Mouse (Mus musculus): ENCODE data around the gene Htr3a. TPM values are rescaled to one million over a fixed set of nuclear protein-coding genes. Genes with fewer than 3 reads are reported as not detected.

Gene Htr3a
- polyA plus RNA-seq (2014; fragmentation: Nextera tagmentation; extraction: Ambion mirVana) = 4.2 and 4.8 TPM in 2 replicates

DNA sequence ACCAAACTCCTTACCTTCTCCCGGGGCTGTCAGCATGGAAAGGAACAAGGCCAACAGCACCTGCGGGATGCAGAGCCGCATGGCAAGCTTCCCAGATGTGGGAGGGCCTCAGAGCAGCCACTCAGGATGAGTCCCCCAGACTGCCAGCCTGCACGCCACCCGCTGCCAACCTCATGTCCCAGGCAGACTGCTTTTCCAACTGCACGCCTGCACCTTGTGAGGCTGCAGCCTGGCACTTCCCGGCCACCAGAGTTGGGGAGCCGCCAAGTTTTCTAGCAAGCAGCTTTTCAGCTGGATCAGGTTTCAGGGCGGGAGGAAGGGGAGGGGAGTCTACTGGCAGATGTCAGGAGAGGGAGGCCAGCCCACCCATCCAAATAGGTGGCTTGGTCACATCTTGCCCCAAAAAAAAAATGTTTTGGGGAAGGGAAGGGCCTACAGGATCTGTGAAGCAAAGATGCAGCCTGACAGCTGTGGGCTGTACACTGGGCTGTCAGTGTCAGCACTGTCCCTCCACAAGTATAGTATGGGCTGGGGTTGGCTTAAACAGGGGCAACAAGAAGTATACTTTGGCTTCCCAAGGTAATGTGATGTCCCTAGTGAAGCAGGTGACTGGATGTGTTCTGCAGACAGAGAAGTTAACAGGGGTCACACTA, at the start of gene Htr3a:
Gene Htr3a, minus strand, starts transcription at position 215 of the 653 bp plus-strand sequence.
- 1% methylated on average over 9 of the region's 9 CpGs for WGBS
- H3K9ac ChIP-seq (ENCODE audit: low read length) = 0 out of 2 replicates have a peak within 1 kb of the TSS, but pooled peaks have one; percentile 22
- H3K9me3 ChIP-seq (replicated peaks; ENCODE audit: control insufficient read depth, low read length) = no peaks in the 10 kb centered on the region
- peak; percentile 94 for DNase-seq (ENCODE audit: low spot score)
- no peaks in the 10 kb centered on the region for H3K36me3 ChIP-seq (ENCODE audit: control insufficient read depth, insufficient read depth, low read length)
- H3K4me1 ChIP-seq (ENCODE audit: control insufficient read depth, insufficient read depth, low read length) = peaks cover 11% of the 10 kb centered on the region; the same call in 1 of the 2 replicates
- H3K27ac ChIP-seq (ENCODE audit: low read depth, low read length) = 0 out of 2 replicates have a peak within 1 kb of the TSS, but pooled peaks have one; percentile 44
- H3K4me2 ChIP-seq (ENCODE audit: low read length) = no peak within 1 kb of the TSS
- ATAC-seq = peak; percentile 97
- no peak within 1 kb of the TSS for H3K4me3 ChIP-seq (ENCODE audit: low read depth, low read length)
- no peaks in the 10 kb centered on the region for H3K27me3 ChIP-seq (replicated peaks; ENCODE audit: control insufficient read depth, insufficient read depth, low read length)

DNA sequence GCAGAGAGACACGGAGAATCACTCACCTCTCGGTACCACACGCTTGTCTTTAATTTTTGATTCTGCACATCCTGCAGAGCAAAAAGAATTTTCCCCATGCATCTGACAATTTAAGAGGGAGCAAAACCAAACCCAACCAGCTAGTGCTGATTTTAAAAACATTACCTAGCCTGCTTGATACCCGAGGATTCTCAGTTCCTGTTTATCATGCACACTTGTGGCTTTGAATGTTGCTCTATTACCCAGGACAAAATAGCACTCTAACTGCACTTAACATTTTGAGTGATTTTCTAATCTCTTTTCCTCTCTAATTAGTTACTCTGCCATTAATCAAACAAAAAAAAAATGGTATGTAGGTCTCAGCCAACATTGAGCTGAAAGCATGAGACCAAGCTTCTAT, 36.7 kb upstream of the Htr3a start:
- Histone ChIP-seq H3K36me3 (ENCODE audit: control insufficient read depth, insufficient read depth, low read length) (no peaks in the 10 kb centered on the region), H3K4me1 (ENCODE audit: control insufficient read depth, insufficient read depth, low read length) (no peaks in the 10 kb centered on the region), H3K9ac (ENCODE audit: low read length) (no peak overlapping the region), H3K4me2 (ENCODE audit: low read length) (no peak overlapping the region), H3K27ac (ENCODE audit: low read depth, low read length) (no peak overlapping the region), H3K4me3 (ENCODE audit: low read depth, low read length) (no peak overlapping the region), H3K9me3 (replicated peaks; ENCODE audit: control insufficient read depth, low read length) (no peaks in the 10 kb centered on the region), H3K27me3 (replicated peaks; ENCODE audit: control insufficient read depth, insufficient read depth, low read length) (no peaks in the 10 kb centered on the region)
- no peak for DNase-seq (ENCODE audit: low spot score)
- ATAC-seq = no peak
- WGBS = 84% methylated on average over 4 of the region's 4 CpGs

DNA sequence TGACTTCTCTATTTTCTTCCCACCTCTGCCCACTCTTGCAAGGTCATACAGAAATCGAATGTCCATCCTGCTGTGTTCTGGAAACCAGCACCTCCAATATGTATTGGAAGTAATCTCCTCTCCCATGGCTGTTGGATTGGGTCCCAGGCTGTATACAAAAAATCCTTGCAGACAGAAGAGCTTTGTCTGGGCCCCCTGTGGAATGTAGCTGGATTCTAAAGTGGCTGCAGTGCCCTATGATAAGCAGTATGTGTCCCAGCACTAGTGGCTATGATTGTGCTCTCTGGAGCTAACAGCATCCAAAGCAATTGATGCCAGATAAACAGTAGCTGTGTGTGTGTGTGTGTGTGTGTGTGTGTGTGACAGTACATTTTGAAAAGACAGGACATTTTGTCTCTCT, 31.4 kb upstream of the Htr3a start:
- H3K27me3 ChIP-seq (replicated peaks; ENCODE audit: control insufficient read depth, insufficient read depth, low read length) = no peaks in the 10 kb centered on the region
- H3K9me3 ChIP-seq (replicated peaks; ENCODE audit: control insufficient read depth, low read length) = no peaks in the 10 kb centered on the region
- no peaks in the 10 kb centered on the region for H3K36me3 ChIP-seq (ENCODE audit: control insufficient read depth, insufficient read depth, low read length)
- no peak overlapping the region for H3K9ac ChIP-seq (ENCODE audit: low read length)
- no peaks in the 10 kb centered on the region for H3K4me1 ChIP-seq (ENCODE audit: control insufficient read depth, insufficient read depth, low read length)
- no peak overlapping the region for H3K27ac ChIP-seq (ENCODE audit: low read depth, low read length)
- WGBS = 68% methylated on average over 1 of the region's 1 CpGs
- DNase-seq (ENCODE audit: low spot score) (peak; percentile 42), ATAC-seq (no peak)
- H3K4me3 ChIP-seq (ENCODE audit: low read depth, low read length) = no peak overlapping the region
- no peak overlapping the region for H3K4me2 ChIP-seq (ENCODE audit: low read length)

DNA sequence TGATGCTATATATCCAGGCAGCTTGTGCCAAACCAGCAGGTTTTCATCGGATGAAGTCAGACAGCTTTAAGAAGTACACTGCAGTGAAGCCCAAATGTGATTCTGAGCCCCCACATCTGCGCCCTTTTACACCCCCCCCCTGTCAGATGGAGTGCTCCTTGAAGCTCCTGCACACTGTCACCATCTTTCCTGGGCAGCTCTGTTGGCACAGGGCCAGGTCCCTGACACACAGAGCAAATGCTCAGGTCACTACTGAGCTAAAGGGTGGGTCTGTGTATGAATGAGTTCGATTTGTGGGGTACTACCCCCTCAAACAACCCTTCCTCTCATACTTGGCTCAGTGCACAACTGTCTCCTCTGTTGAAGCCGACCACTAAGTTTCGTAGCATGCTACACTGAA, 18.5 kb upstream of the Htr3a start:
- Histone ChIP-seq H3K27me3 (replicated peaks; ENCODE audit: control insufficient read depth, insufficient read depth, low read length) (no peaks in the 10 kb centered on the region), H3K9ac (ENCODE audit: low read length) (no peak overlapping the region), H3K4me1 (ENCODE audit: control insufficient read depth, insufficient read depth, low read length) (no peaks in the 10 kb centered on the region), H3K4me2 (ENCODE audit: low read length) (no peak overlapping the region), H3K9me3 (replicated peaks; ENCODE audit: control insufficient read depth, low read length) (no peaks in the 10 kb centered on the region), H3K27ac (ENCODE audit: low read depth, low read length) (no peak overlapping the region), H3K4me3 (ENCODE audit: low read depth, low read length) (no peak overlapping the region), H3K36me3 (ENCODE audit: control insufficient read depth, insufficient read depth, low read length) (no peaks in the 10 kb centered on the region)
- ATAC-seq = no peak
- no peak for DNase-seq (ENCODE audit: low spot score)
- 83% methylated on average over 5 of the region's 5 CpGs for WGBS

DNA sequence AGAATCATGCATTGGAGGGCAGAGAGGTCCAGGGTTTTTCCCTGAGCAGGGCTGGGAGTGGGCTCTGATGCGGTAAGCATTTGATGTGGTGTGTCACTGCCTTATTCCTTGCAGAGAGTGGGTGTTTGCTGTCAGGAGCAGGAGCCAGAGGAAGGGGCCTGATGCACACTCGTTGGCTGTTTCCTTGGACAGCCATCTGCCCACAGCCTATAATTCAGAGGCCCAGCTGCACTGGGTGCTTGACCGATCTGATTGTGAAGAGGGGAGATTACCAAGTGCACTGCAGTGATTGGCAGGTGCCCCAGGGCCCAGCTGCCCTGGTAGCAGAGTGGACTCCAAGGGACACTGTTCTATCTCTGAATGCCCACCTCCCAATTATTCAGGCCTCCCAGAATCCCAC, 17.9 kb upstream of the Htr3a start:
- 0 out of 2 replicates have a peak overlapping the region, but pooled peaks have one; percentile 7 for H3K27ac ChIP-seq (ENCODE audit: low read depth, low read length)
- DNase-seq (ENCODE audit: low spot score) = peak; percentile 27

DNA sequence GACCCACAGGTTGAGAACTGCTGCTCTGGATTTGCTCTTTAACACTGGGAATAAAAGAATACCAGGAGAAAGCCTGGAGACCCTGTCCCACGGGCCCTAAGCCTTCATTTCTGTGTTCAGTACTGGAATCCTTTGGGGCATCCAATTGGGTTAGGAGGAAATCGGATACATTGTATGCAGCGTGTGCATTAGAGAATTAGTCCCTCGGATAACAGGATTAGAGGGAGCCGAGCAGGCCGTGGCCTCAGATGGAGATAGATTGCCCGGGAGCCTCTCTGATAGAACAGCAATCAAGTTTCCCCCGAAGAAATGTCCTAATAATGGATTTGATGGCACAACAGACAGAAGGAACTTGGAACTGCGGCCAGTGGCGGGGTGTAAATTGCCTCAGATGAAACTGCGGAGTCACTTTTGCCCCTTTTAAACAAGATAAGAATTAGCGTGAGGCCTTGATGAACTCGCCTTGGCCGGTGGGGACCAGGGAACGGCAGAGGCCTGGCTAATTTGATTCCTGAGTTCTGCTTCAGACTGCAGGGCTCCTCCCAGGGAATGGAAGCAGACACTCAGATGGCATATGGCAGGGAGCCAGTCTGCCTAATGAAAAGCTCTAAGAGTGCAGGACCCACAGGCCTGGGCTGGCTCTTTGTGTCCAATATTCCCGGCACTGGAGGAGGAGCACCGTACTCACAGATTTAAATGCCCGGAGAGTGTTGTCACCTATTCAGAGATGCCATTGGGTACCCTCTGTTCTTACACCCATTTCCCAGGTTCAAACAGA, 5.3 kb upstream of the Htr3a start:
- Histone ChIP-seq H3K4me2 (ENCODE audit: low read length) (no peak overlapping the region), H3K27me3 (replicated peaks; ENCODE audit: control insufficient read depth, insufficient read depth, low read length) (no peaks in the 10 kb centered on the region), H3K27ac (ENCODE audit: low read depth, low read length) (no peak overlapping the region), H3K36me3 (ENCODE audit: control insufficient read depth, insufficient read depth, low read length) (no peaks in the 10 kb centered on the region), H3K9me3 (replicated peaks; ENCODE audit: control insufficient read depth, low read length) (no peaks in the 10 kb centered on the region), H3K4me3 (ENCODE audit: low read depth, low read length) (no peak overlapping the region), H3K9ac (ENCODE audit: low read length) (no peak overlapping the region), H3K4me1 (ENCODE audit: control insufficient read depth, insufficient read depth, low read length) (0 out of 2 replicates have a peak, but pooled peaks cover 3% of the 10 kb centered on the region)
- ATAC-seq (peak; percentile 85), DNase-seq (ENCODE audit: low spot score) (peak; percentile 89)
- 38% methylated on average over 18 of the region's 18 CpGs for WGBS

More for the DNA sequence above, 17.9 kb upstream of the Htr3a start:
- H3K27me3 ChIP-seq (replicated peaks; ENCODE audit: control insufficient read depth, insufficient read depth, low read length) = no peaks in the 10 kb centered on the region
- no peaks in the 10 kb centered on the region for H3K9me3 ChIP-seq (replicated peaks; ENCODE audit: control insufficient read depth, low read length)
- H3K9ac ChIP-seq (ENCODE audit: low read length) = no peak overlapping the region
- no peak overlapping the region for H3K4me2 ChIP-seq (ENCODE audit: low read length)
- H3K36me3 ChIP-seq (ENCODE audit: control insufficient read depth, insufficient read depth, low read length) = no peaks in the 10 kb centered on the region
- WGBS = 53% methylated on average over 3 of the region's 3 CpGs
- no peak overlapping the region for H3K4me3 ChIP-seq (ENCODE audit: low read depth, low read length)
- H3K4me1 ChIP-seq (ENCODE audit: control insufficient read depth, insufficient read depth, low read length) = no peaks in the 10 kb centered on the region
- ATAC-seq = peak; percentile 60

DNA sequence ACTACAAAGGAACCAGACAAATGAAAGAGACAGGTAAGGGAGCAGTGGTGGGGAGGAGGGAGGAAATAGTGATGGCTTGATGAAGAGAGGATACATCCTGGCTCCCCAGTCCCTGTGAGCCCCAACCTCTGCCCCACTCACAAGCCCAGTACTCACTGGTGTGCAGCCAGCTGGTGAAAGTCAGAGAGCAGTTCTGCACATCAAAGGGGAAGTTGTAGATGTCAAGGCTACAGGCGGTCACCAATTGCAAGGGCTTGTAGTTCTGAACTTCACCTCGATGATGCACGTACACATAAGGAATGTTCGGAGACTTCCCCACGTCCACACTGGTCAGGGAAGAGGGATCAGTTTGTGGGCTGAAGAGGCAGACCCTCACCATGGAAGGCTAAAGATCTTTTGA, 6.5 kb downstream of the Htr3a start:
- H3K27me3 ChIP-seq (replicated peaks; ENCODE audit: control insufficient read depth, insufficient read depth, low read length) = no peaks in the 10 kb centered on the region
- H3K27ac ChIP-seq (ENCODE audit: low read depth, low read length) = no peak overlapping the region
- ATAC-seq (no peak), DNase-seq (ENCODE audit: low spot score) (no peak)
- no peak overlapping the region for H3K9ac ChIP-seq (ENCODE audit: low read length)
- no peak overlapping the region for H3K4me2 ChIP-seq (ENCODE audit: low read length)
- H3K4me3 ChIP-seq (ENCODE audit: low read depth, low read length) = no peak overlapping the region
- no peaks in the 10 kb centered on the region for H3K9me3 ChIP-seq (replicated peaks; ENCODE audit: control insufficient read depth, low read length)
- H3K4me1 ChIP-seq (ENCODE audit: control insufficient read depth, insufficient read depth, low read length) = 0 out of 2 replicates have a peak, but pooled peaks cover 2% of the 10 kb centered on the region
- WGBS = 86% methylated on average over 5 of the region's 5 CpGs
- no peaks in the 10 kb centered on the region for H3K36me3 ChIP-seq (ENCODE audit: control insufficient read depth, insufficient read depth, low read length)

DNA sequence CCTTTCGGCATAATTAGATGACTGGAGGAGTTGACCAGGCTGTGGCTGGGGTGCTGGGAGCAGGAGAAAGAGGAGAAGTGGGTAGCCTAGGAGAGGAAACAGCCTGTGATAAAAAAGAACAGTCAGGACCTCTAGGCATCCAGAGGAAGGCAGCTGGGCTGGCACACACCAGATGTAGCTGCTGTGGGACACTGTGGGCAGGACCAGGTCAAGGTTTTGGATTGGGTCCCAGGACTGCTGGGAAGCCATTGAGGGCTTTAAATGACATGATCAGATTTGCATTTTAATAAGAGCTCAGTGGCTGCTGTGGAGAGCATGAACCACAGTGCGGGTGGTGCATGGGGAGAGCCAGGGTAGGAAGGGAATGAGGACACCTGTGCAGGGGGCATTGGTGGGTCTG, 7.1 kb downstream of the Htr3a start:
- Histone ChIP-seq H3K9me3 (replicated peaks; ENCODE audit: control insufficient read depth, low read length) (no peaks in the 10 kb centered on the region), H3K9ac (ENCODE audit: low read length) (no peak overlapping the region), H3K4me1 (ENCODE audit: control insufficient read depth, insufficient read depth, low read length) (0 out of 2 replicates have a peak, but pooled peaks cover 2% of the 10 kb centered on the region), H3K4me2 (ENCODE audit: low read length) (no peak overlapping the region), H3K4me3 (ENCODE audit: low read depth, low read length) (no peak overlapping the region), H3K27ac (ENCODE audit: low read depth, low read length) (no peak overlapping the region), H3K36me3 (ENCODE audit: control insufficient read depth, insufficient read depth, low read length) (no peaks in the 10 kb centered on the region), H3K27me3 (replicated peaks; ENCODE audit: control insufficient read depth, insufficient read depth, low read length) (no peaks in the 10 kb centered on the region)
- 47% methylated on average over 2 of the region's 2 CpGs for WGBS
- DNase-seq (ENCODE audit: low spot score) (peak; percentile 33), ATAC-seq (no peak)

DNA sequence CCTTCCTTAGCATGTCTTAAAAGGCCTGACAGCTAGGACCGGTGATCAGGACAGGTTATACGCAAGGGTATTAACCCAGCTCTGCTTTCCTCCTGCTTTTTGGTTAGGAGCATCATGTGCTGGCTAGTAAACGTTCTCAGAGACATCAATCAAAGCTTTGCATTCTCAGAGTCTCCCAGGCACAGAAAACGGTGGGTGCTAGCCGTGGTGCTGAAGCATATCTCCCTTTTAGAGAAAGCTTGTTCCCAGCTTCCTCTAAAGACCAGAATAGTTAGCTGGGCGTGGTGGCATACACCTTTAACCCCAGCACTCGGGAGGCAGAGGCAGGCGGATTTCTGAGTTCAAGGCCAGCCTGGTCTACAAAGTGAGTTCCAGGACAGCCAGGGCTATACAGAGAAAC, 12.3 kb downstream of the Htr3a start:
- Histone ChIP-seq H3K4me3 (ENCODE audit: low read depth, low read length) (no peak overlapping the region), H3K36me3 (ENCODE audit: control insufficient read depth, insufficient read depth, low read length) (no peaks in the 10 kb centered on the region), H3K27me3 (replicated peaks; ENCODE audit: control insufficient read depth, insufficient read depth, low read length) (no peaks in the 10 kb centered on the region), H3K9me3 (replicated peaks; ENCODE audit: control insufficient read depth, low read length) (no peaks in the 10 kb centered on the region), H3K27ac (ENCODE audit: low read depth, low read length) (no peak overlapping the region), H3K4me1 (ENCODE audit: control insufficient read depth, insufficient read depth, low read length) (peaks cover 14% of the 10 kb centered on the region), H3K4me2 (ENCODE audit: low read length) (no peak overlapping the region), H3K9ac (ENCODE audit: low read length) (no peak overlapping the region)
- 34% methylated on average over 8 of the region's 8 CpGs for WGBS
- ATAC-seq (no peak), DNase-seq (ENCODE audit: low spot score) (peak; percentile 37)
